Mouse (Mus musculus): ENCODE measurements at regions not wholly inside any gene's neighbourhood (a gene's known extent, or its start where the extent isn't known, plus 50 kb on each side); places are given as distances from the start of the nearest gene placed in this dataset.

GRCm38 (mm10) chr1:163576411-163576810 is 148.6 kb downstream of the Mettl11b start:
- no peak for TF ChIP-seq POLR2A (IDR thresholded peaks at IDR 0.05; ENCODE audit: insufficient read length, low read depth)
- no peak for TF ChIP-seq MYOD1 (IDR thresholded peaks at IDR 0.05; ENCODE audit: control insufficient read depth in 1 of 3, insufficient read length in 2 of 3, low read depth in 2 of 3)
- TF ChIP-seq TCF12 (IDR thresholded peaks at IDR 0.05; ENCODE audit: insufficient read depth, poor library complexity, severe bottlenecking): no peak
- no peak for TF ChIP-seq POLR2AphosphoS2 (IDR thresholded peaks at IDR 0.05; ENCODE audit: insufficient read length, low read depth)
- no peak for TF ChIP-seq USF1 (IDR thresholded peaks at IDR 0.05; ENCODE audit: low read depth)
- no peak for TF ChIP-seq CEBPB (IDR thresholded peaks at IDR 0.05; ENCODE audit: insufficient read depth, poor library complexity, severe bottlenecking)
- TF ChIP-seq REST (IDR thresholded peaks at IDR 0.05; ENCODE audit: insufficient read depth, insufficient read length): no peak
- no peak for TF ChIP-seq MYOG (IDR thresholded peaks at IDR 0.05; ENCODE audit: control insufficient read depth in 1 of 3, insufficient read depth in 1 of 3, insufficient read length in 2 of 3, low read depth in 2 of 3)
- TF ChIP-seq MAX (IDR thresholded peaks at IDR 0.05; ENCODE audit: low read depth): no peak
- TF ChIP-seq TCF3 (IDR thresholded peaks at IDR 0.05; ENCODE audit: insufficient read length, low read depth): no peak
- no peak for TF ChIP-seq E2F4 (IDR thresholded peaks at IDR 0.05; ENCODE audit: insufficient read depth)
- TF ChIP-seq SRF (IDR thresholded peaks at IDR 0.05; ENCODE audit: control insufficient read depth, insufficient read length, low read depth): no peak
